Mouse (Mus musculus) testis, adult 2 months (tissue): ENCODE results near the gene Hist2h2aa1. TPM values are rescaled to one million over a fixed set of nuclear protein-coding genes. Genes with fewer than 3 reads are reported as not detected.
A peak's percentile ranks its signal among the peaks of the same experiment; 100 is the strongest.
"Not testable (repeated sequence)": the region's sequence is repeated elsewhere in the genome, so short reads cannot be mapped to it uniquely, and the experiment has no call there.

Experiments
- H3K27ac ChIP-seq: fragments of 200-500 bp; 2 replicates; pipeline ENCODE4 v1.5.1; 2012; ENCODE audit warnings: low read depth, low read length; ENCODE audit not compliant: control insufficient read depth, insufficient read depth
- H3K27me3 ChIP-seq: fragments of 200-500 bp; 2 replicates; pipeline ENCODE4 v1.6.1; 2012; ENCODE audit warnings: mild to moderate bottlenecking, low read length, moderate library complexity; ENCODE audit not compliant: control insufficient read depth, insufficient read depth
- H3K36me3 ChIP-seq: fragments of 200-500 bp; 2 replicates; pipeline ENCODE4 v1.6.1; 2012; ENCODE audit warnings: mild to moderate bottlenecking, low read length; ENCODE audit not compliant: control insufficient read depth, insufficient read depth
- H3K4me1 ChIP-seq: fragments of 200-500 bp; 2 replicates; pipeline ENCODE4 v1.6.1; 2012; ENCODE audit warnings: low read length; ENCODE audit not compliant: control insufficient read depth, insufficient read depth
- H3K4me3 ChIP-seq: fragments of 200-500 bp; 2 replicates; pipeline ENCODE4 v1.5.1; 2012; ENCODE audit warnings: low read depth, mild to moderate bottlenecking, low read length, moderate library complexity, mixed read lengths; ENCODE audit not compliant: control insufficient read depth
- CTCF ChIP-seq: fragments of 200-500 bp; IDR thresholded peaks from 2 replicates; pipeline ENCODE4 v1.5.1; 2012; ENCODE audit warnings: low read depth, mild to moderate bottlenecking, inconsistent platforms, low read length, moderate library complexity; ENCODE audit not compliant: control insufficient read depth, insufficient read depth, insufficient replicate concordance
- POLR2A ChIP-seq: fragments of 200-500 bp; IDR thresholded peaks from 2 replicates; pipeline ENCODE4 v1.6.1; 2012; ENCODE audit warnings: low read depth, mild to moderate bottlenecking, inconsistent platforms, low read length, moderate library complexity; ENCODE audit not compliant: control insufficient read depth
- polyA plus RNA-seq: library from polyadenylated mRNA; depleted of rRNA; stranded (reverse); fragments of >200 nt; gene quantifications from 2 replicates; pipeline ENCODE4 v1.2.3, GENCODE M21; 2012; rRNA removed

Gene Hist2h2aa1
- polyA plus RNA-seq: 1,076 and 1,288 TPM in 2 replicates

DNA sequence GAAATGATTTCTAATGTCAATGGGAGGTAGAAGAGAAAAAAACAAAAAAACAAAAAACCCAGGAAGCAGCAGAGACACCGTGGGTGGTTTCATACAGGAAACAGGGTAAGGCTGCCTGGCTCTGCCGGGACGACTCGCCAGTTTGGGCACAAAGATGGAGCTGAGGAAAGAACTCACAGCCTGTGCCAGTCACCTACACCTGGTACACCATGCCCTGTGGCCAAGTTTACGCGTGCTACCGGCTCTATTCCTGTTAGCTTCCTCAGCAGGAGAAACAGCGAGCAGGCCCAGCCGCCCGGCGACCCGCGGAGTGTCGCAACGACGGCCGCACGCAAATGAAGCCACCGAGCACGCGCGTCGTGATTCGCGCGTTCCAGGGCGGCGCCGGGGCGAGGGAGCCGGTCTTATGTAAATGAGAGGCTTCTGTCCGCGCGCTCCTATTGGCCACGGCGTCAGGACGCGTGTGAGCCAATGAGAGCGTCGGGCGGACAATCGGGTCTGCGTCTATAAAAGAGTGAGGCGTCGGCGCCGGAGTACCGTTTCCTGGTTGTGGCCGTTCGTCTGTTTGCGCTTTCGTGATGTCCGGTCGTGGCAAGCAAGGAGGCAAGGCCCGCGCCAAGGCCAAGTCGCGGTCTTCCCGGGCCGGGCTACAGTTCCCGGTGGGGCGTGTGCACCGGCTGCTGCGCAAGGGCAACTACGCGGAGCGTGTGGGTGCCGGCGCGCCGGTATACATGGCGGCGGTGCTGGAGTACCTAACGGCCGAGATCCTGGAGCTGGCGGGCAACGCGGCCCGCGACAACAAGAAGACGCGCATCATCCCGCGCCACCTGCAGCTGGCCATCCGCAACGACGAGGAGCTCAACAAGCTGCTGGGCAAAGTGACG lies at the start of gene Hist2h2aa1:
Hist2h2aa1 (plus strand) TSS at position 495 of the 884 bp plus-strand sequence.
- not testable (repeated sequence) for H3K4me1 ChIP-seq, H3K27me3 ChIP-seq, H3K36me3 ChIP-seq
- Histone ChIP-seq H3K27ac (peak within 1 kb of the TSS; percentile 100), H3K4me3 (peak within 1 kb of the TSS; percentile 100)
- peak; percentile 57; the same call in 1 of the 2 replicates for TF ChIP-seq POLR2A
- TF ChIP-seq CTCF: 0 out of 2 replicates have a peak, but pooled peaks have one; percentile 1

GRCm38 (mm10) chr3:96195616-96196313 lies 49.5 kb upstream of the Hist2h2aa1 start:
- Histone ChIP-seq H3K4me3 (no peak overlapping the region), H3K27ac (no peak overlapping the region), H3K27me3 (no peaks in the 10 kb centered on the region), H3K36me3 (no peaks in the 10 kb centered on the region), H3K4me1 (peaks cover 26% of the 10 kb centered on the region)
- TF ChIP-seq CTCF (no peak), POLR2A (no peak)

DNA sequence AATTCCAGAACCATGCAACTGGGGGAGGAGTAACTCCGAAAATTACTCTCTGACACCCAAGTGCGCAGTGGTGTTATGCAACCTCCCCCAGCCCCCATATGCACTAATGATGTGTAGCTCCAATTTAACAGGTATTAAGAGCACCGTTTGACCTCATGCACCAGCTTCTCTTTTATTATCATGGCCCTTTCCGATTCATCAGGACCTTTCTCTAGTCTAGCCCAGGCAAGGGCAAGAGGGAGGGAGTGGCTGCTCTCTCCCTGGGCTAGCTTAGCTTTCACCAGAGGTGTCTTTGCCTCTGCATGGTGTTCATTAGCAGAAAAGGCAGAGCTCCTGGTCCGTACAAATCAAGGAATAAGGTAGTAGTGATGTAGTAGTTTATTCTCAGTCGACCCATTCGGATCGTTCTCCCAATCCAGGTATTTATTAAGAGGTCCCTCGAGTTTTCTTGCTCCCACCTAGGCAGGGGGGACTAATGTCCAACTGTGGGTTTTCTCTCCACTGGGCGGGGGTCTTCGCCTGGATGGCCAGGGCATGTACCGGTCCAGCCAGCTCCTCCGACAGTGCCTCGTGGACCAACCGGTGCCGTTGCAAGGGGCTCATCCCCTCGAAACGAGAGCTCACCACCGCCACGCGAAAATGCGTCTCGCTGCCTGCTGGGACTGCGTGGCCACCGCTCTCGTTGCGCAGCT lies 48.7 kb upstream of the Hist2h2aa1 start:
- peaks cover 26% of the 10 kb centered on the region for H3K4me1 ChIP-seq
- H3K4me3 ChIP-seq: peak overlapping the region; percentile 72
- H3K27me3 ChIP-seq: no peaks in the 10 kb centered on the region
- H3K27ac ChIP-seq: peak overlapping the region; percentile 4; the same call in 1 of the 2 replicates
- H3K36me3 ChIP-seq: no peaks in the 10 kb centered on the region
- no peak for TF ChIP-seq CTCF
- TF ChIP-seq POLR2A: no peak

GRCm38 (mm10) chr3:96197129-96197749 lies 48.1 kb upstream of the Hist2h2aa1 start:
- H3K4me1 ChIP-seq: peaks cover 26% of the 10 kb centered on the region
- no peaks in the 10 kb centered on the region for H3K36me3 ChIP-seq
- H3K27me3 ChIP-seq: no peaks in the 10 kb centered on the region
- H3K27ac ChIP-seq: peak overlapping the region; percentile 4
- peak overlapping the region; percentile 72 for H3K4me3 ChIP-seq
- TF ChIP-seq CTCF (peak; percentile 28; the same call in 1 of the 2 replicates), POLR2A (peak; percentile 71)

DNA sequence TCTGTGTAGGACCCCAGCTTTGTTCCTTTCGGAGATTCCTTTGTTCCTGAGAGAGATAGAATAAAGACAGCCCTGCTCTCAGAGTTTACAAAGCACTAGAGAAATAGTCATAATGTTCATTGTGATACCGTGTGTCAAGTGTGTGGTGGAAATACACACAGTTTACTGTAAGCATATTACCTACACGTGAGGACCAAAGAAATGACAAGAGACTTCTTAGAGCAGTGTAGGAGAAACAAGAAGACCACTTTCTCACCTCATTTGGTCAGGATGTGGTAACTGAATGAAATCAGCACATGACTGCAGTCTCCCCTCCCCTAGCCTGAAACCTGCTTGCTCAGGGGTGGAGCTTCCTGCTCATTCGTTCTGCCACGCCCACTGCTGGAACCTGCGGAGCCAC lies 47.1 kb upstream of the Hist2h2aa1 start:
- peaks cover 26% of the 10 kb centered on the region for H3K4me1 ChIP-seq
- H3K27me3 ChIP-seq: no peaks in the 10 kb centered on the region
- peak overlapping the region; percentile 24 for H3K4me3 ChIP-seq
- TF ChIP-seq POLR2A (no peak), CTCF (no peak)
- H3K27ac ChIP-seq: no peak overlapping the region
- no peaks in the 10 kb centered on the region for H3K36me3 ChIP-seq

- not testable (repeated sequence) for H3K27ac ChIP-seq
Measured at GRCm38 (mm10) chr3:96198601-96199251, 46.6 kb upstream of the Hist2h2aa1 start.

More at GRCm38 (mm10) chr3:96198601-96199251, 46.6 kb upstream of the Hist2h2aa1 start:
- not testable (repeated sequence) for H3K27me3 ChIP-seq, H3K4me3 ChIP-seq, H3K36me3 ChIP-seq
- H3K4me1 ChIP-seq: peaks cover 24% of the 10 kb centered on the region
